Mouse (Mus musculus) right cerebral cortex, postnatal 4 days (tissue): ENCODE measurements at regions not wholly inside any gene's neighbourhood (a gene's known extent, or its start where the extent isn't known, plus 50 kb on each side); places are given as distances from the start of the nearest gene placed in this dataset.

Experiments used
- DNase-seq: peaks from one replicate; pipeline ENCODE4 v3.0.0-alpha.2; 2022

DNA sequence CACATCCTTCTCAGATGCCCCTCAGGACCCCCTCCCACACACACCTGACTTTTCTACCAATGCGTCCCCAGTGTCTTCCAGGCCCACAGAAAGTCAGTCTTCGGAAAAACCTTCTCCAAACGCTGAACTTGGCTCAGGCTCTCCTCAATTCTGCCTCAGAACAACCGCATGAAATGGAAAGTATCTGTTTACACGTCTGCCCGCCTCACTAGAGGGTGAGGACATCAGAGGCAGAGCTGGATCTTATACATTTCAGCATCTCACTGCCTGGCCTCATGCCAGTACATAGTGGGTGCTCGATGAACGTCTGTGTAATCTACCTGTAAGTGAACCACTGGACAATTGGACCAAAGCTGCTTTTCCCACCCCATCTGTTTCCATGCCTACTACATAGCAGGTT lies 189.1 kb upstream of the 4930412O13Rik start:
- no peak for DNase-seq

DNA sequence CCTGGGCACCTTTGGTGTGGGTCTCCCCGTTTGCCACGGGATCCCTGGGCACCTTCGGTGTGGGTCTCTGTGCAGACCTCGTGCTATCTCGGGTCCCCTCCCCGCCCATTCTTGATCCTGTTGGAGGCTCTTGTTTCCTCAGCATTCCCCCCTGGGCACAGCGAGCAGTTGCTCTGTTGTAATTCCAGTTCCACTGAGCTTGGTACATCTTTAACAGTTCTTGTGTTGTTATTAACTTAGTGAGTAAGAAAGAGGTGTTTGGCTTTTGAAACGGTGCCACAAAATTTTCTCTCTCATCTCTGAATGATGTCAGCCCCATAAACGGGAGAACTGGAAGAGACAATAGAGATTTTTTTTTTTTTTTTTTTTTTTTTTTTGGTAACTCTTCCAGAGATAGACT lies 187.7 kb upstream of the 4930412O13Rik start:
- DNase-seq: no peak

DNA sequence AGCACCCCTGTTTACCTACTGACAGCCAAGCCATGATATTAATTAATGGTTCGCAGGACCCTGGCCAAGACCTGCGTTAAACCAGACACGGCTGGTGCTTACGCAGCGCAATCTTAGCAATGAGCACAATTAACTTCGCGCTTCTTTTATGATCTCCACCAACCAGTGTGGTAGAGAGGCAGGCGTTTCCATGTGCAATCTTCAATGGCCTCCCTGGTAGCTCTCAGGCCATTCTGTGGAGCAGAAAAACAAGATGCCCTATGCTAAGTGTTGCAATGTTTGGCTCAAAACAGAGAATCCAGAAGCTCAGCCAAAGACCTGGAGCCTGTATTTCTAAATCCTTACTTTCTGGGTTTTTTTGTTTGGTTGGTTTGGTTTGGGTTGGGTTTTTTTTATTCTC lies 186.9 kb upstream of the 4930412O13Rik start:
- no peak for DNase-seq

DNA sequence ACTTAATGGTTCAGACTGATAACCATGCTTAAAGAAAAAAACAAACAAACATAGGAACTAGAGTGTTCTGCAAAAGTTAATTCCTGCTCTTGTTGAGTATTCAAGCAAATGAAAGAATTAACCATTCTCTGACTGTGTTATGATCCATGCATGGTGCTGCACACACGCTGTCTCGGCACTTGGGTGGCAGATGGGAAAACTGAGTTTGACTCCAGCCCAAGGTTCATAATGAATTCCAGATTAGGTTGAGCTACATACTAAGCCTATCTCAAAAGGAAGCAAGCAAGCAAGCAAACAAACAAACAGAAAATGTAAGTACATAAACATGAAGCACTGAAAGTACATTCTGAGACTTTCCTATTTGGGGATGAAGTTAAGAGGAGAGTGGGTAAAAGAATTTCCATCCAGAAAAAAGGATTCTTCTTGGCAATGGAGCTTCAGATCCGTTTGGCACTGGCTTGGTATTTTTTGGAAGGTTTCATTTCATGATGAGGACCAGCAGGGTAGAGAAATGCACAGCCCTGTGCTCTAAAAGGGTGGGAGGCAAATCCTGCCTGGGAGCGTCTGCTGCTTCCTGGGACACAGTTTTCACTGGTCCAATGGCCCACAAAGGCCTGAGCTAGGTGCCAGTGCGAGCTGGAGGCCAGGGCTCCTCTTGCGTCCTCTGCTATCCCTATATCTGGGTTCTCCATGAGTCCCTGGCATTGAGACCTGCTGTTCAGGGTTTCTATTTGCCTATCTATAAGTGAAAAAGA lies 183.3 kb upstream of the 4930412O13Rik start:
- DNase-seq: no peak

DNA sequence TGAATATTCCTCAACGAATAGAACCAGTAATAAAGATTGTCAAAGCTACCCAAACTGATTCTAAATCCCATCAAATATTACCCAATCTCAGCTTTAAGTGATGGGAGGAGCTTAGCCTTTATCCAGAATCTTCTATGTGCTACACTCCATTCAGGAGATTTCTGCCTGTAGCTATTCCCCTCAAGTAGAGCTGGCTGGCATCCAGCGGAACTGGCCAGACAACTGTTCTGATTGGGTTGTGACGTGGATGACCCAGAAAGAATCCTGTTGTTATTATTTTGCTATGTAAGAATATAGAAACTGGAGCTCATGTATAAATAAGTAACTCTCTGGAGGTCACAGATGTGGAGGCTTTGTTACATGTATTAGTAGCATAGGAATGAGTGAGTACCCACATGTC lies 176.8 kb upstream of the 4930412O13Rik start:
- peak; percentile 18 for DNase-seq

DNA sequence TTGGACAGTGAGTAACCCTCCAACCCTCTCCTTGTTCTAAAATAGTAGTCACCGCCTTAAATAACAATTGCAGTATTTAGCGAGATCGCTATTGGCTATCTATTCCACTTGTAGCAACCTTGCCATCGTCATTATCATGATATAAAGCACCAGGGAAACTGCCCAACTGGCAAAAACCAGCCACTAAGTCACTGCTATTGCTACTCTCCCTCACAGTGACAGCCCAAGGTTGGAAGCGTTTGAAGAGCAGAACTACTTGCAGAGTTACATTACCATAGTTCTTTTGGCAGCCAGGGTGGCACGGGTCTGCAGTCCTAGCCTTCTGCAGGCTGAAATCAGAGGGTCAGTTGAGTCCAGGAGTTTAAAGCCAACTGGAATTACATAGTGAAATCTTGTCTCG lies 171.6 kb upstream of the 4930412O13Rik start:
- no peak for DNase-seq

DNA sequence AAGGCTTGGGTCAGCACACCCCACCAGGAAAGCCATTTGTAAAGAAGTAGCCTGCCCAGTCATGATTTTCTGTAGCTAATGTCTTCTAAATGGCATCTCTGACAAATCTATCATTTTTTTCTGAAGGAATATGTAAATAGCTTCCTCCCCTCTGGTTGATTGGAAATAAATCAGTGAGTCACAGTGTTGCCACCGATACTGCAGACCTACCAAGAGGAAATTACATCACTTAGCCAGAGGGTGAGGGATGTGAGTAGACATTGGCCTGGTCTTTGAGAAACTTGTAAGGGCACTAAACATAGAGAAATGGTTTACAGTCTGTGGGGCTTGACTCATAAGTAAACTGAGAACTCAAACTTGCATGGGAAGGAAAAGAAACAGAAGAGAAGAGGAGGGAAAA lies 163.1 kb upstream of the 4930412O13Rik start:
- DNase-seq: no peak

DNA sequence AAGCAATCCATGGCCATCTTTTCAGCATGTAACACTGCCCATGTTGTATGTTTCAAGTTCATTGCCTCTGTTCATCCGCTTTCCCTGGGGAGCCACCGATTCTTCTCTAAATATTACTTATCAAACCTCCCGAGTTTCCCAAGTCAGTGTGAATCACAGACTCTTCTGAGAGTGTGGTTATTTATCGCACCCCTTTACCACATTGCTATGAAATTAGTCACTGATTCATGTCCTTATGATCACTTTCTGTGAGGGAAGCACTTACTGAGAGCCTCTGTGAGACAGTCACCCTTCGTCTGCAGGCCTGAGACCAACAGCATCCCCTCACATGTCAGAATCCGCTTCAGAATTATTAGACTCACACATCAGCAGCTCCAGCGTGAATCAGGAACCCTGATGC lies 147.8 kb upstream of the 4930412O13Rik start:
- DNase-seq: no peak

DNA sequence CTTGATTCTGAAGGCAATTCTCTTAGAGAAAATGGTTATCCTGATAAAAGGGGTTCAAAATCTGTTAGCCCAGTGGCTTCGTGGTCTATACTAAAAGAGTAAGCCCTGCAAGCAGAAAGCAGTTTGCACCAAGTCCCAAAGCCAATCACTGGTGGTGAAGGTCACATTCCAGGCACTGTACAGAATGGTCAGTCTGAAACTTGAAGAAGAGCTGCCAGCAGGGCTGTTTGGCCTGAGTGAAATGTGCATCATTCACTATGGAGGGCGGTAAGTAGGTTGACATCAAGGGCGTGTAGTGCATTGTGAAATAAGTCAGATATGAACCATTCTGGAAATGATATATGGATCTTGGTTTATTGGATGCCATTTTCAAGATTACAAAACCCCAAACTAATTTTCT lies 136.9 kb upstream of the 4930412O13Rik start:
- DNase-seq: no peak

DNA sequence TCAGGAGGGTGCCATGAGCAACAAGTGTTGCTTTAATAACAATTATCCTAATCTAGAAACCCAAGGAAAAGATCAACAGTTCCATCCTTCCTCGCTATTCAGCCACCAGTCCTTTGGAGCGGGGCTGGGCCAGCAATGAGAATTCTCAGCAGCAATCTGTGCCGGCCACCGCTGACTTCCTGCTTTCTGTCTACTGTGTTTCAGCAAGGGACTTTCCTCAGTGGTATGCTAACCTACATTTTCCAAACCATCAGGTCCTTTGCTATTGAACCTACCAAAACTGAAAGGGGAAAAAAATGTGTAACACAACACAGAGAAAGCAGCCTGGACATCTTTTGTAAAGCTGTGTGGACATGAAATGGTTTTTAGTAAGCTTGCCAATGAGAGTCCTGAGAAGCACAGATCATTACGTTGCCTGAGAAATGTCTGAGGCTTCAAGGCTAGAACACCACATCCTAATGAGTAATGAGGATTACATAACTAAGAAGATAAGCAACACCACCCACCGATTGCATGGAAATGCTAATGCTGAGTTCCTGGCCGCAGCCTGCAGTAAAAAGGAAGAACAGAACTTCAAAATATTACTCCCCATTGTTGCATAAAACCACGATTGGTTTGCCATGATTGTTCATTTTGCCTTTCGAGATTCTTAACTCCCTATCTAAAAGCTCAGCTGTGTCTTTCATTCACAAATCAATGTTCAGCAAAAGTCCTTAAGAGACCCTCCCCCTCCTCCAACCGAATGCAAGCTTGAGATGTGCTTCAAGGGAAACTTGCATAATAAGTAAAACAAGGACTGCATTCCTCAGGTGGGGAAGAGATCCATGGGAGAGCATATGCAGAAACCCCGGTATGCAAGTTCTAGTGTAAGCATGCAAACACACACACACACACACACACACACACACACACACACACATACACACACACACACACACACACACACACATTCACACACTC lies 130.9 kb upstream of the 4930412O13Rik start:
- no peak for DNase-seq

DNA sequence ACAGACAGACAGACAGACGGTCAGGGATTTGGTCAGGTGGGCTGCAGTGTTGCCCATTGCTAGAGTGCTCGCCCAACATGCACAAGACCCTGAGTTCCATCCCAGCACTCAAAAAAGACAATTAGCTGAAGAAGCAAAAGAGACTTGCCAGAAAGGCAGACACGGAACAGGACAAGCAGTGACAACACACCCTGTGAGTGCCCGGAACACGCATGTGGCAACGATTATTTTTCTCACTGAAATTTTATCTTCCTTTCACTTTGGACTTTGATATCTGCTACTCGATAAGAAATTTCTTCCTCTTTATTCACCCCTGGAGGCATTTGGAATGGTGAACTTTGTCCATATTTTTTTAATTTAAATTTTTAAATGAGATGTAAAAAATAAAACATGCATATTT lies 127.4 kb upstream of the 4930412O13Rik start:
- no peak for DNase-seq

DNA sequence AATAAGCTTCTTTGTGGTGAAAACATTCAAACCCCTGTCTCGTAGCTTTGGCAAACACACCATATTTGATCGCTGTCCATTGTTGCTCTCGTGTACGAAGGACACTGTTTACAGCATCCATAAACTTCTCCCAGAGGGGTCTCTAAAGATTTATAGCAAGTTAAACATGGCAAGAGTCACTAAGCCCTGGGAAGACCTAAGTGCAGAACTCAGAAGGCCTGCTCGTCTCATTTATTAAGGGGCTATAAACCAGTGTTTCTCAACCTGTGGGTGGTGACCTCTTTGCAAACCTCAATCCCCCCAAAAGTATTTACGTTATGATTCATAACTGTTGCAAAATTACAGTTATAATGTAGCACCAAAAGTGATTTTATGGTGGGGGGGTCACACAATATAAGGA lies 126.9 kb upstream of the 4930412O13Rik start:
- DNase-seq: no peak

DNA sequence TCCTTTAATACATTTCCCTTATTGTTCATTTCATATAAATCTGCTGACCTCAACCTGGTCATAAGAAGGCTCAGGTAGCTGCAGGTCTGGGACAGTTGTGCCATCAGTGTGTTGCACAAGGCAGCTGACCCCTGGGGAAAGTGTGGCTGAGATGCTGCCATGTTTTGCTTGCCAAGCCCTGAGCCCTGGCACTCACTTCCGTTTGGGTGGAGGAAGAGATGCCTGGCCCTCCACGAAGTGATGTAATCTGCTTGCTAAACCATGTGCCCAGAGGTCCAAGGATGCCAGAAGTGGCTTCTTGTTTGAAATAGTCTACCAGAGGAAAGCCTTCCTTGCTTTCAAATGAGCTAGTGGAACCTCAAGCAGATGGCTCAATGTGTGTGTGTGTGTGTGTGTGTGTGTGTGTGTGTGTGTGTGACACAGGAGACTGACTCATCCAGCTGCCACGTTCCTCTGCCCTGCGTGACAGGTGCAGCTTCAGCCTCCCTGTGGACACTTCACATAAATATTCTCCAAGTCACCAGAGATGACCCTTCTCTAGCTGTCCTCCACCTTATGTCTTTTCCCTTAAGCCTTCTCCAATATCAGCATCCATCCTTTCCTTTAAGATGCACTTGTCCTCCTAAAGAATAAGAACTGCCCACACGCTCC lies 123.2 kb upstream of the 4930412O13Rik start:
- DNase-seq: no peak

DNA sequence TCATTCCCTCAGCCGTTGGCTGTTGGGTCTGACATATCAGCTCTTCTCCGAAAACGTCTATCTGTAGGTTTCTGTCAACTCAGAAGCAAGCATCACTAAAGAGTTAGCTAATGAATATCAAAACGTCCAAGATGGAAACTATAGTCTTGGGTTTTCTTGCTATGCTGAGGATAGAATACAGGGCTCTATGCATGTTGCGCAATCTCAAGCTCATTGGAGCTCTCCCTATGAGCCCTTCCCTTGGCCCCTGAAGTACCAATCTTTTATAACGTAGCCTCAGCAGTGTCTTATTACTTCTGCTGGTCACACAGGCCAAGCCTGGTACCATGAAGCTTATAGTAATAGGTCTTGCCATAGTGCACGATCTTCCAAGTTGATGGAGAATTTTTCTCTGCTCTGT lies 122.1 kb upstream of the 4930412O13Rik start:
- no peak for DNase-seq

DNA sequence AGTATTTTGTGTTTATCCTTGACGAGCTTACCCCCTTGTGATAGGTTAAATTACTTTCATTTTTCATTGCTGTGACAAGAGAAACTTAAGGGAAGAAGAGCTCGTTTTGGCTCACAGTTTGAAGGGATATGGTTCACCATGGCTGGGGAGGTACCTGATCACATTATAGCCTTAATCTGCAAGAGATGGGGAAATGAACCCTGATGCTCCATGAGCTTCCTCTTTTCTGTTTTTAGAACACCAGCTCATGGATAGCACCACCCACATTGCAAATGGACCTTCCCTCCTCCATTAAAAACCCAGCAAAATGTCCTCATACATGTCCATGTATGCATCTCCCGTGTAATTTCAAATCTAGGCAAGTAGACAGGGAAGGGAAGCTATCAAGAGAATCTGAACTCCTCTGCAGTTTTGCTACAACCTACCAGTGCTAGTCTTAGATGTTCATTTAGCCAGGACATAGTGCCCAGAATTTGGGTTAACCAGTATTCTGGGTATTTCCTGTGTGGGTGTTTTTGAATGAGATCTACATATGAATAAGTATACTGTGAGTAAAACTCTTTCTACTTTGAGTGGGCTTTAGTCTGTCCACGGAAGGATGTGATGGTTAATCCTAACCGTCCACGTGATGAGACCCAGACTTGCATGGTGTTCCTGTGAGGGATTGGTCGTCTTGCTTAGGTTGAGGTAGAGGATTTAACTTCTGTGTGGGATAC lies 121.5 kb upstream of the 4930412O13Rik start:
- no peak for DNase-seq

DNA sequence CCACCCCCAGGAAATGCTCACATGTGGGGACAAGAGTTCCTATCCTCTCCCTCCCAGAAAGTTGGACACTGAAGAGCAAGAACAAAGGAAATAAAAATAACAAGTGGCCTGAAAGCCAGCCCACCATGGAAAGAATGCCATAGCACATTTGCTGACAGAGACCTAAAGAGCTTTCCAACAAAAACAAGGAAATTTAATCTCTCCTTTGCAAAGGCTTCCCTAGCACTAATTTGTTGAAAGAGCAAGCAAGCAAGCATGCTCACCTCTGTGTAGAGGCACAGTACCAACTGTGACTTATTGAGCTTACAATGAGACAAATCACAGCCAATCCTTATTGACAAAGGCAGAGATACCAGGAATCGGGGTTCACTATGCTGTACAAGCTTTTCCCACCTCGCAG lies 100.9 kb upstream of the 4930412O13Rik start:
- no peak for DNase-seq

DNA sequence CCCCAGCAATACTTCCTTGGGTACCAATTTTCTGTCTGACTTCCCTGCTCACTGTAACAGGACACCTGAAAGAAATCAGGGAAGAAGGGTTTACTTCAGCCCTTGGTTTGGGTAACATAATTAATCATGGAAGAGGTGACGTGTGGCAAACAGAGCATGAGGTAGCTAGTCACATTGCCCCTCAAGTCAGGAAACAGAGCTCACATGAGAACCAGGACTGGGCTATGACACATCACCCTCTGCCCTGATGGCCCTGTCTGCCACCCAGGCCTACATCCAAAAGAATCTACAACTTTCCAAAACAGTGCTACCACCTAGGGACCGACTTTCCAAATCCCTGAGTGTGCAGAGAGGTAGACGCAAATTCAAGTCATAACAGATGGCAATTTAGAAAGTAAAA lies 98.4 kb upstream of the 4930412O13Rik start:
- no peak for DNase-seq

DNA sequence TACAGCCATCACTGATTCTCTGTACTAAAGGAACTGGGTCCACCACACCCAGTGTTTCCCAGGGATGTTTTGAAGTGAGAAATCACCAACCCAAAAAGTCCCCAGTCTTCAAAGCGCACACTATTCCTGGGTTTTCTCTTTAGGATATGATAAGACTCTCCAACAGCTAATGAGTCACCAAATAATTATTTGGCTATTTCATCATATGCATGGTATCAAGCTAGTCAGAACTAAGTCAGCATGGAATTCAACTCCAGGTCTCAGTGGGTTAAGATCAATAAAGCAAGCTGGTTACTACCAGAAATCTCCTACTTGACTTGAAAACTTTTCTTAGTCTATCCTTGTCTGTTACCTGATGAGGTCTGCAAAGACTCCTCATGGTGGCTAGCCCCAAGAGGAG lies 89.1 kb upstream of the 4930412O13Rik start:
- no peak for DNase-seq

DNA sequence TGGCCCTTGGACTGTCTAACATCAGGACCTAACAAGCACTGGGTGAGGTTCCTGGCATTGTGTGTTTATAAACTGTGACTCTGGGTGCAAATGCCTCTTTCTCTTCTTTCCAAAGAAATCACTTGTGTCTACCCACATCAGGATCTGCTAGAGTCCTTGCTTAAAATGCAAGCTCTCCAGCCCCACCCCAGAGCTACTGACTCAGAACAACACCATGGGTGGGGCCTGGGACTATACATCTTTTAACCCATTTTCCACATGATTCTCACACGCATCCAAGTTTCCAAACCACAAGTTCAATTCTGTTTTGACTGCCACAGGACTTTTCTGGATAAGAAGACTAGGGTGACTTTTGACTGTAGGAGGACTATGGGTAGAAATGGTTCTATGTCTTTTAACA lies 88.7 kb upstream of the 4930412O13Rik start:
- DNase-seq: no peak

DNA sequence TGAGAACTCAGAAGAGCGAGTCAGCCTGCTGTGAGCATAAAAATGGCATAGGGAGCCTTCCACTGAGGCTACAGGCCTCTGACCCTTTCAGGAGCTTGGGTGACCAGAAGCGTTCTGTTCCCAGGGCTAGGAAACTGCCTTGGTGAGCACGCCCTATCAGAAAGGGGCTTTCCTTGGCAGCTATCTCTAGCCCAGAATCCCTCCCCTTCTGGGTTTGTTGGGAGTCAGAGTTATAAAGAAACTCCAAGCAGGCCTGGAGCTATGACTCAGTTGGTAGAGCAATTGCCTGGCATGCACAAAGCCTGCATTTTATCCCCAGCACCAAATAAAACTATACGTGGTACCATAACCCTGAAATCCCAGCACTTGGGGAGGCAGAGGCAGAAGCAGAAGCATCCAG lies 85.7 kb upstream of the 4930412O13Rik start:
- DNase-seq: no peak

DNA sequence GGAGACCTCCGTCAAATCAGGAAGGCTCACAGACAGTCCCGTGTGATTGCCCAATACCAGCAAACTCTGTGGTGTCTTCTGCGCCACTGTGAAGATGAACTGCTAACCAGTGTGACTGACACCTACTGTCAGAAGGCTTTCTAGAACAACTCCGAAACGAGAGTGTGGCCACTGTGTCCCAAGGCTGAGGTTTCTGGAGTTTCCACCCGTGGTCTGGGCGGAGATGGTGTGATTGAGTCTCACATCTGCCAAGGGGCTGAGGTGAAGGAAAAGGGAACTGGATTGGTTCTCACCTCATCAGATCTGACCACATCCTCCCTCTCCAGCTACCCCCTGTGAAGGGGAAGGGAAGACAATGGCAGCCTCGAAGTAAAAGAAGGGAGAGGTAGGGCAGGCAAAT lies 79.6 kb upstream of the 4930412O13Rik start:
- no peak for DNase-seq

DNA sequence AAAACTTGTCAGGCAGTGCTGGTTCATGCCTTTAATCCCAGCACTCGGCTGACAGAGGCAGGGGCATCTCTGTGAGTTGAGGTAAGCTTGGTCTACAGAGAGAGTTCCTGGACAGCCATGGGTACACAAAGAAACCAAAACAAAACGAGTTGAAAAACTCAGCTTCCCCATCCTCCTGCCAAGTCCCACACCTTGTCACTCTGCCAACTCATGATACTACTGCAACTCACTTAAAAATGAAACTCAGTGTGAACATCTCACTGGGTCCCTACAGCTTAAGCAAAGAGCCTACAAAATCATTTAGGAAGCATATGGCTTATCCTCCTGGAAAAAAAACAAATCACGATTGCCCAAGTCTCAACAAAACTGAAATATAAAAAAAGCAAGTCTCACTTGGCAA lies 76.7 kb upstream of the 4930412O13Rik start:
- DNase-seq: no peak

DNA sequence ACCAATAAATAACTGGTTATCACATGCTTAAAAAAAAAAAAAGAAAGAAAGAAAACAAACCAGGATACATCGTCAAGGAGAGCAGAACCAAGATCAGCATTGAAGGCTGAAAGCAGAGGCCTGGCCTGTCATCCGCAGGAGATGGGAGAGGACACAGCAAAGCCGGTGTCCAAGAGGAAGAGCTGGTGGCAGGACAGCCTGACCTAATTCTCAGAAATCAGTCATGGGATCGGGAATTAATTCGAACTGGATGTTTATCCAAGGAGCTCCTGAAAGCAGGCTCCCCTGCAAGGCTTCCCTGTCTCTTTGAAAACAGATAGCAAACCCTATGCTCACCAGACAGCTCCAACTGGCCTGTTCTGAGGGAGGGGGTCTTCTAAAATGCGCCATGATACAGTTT lies 75.5 kb upstream of the 4930412O13Rik start:
- no peak for DNase-seq
